Mouse (Mus musculus) C2C12 (cell line): ENCODE results near the gene Mpdu1.

Experiments
- CEBPB ChIP-seq: IDR thresholded peaks from one replicate; pipeline ENCODE4 v1.6.1; 2011; ENCODE audit warnings: low read depth, mild to moderate bottlenecking, control low read depth, moderate library complexity
- CTCF ChIP-seq: IDR thresholded peaks from one replicate; pipeline ENCODE4 v1.5.1; 2011; ENCODE audit not compliant: control insufficient read depth, insufficient read depth, insufficient read length
- FOSL1 ChIP-seq: IDR thresholded peaks from one replicate; pipeline ENCODE4 v1.8.0; 2011; ENCODE audit warnings: mild to moderate bottlenecking, low read length; ENCODE audit not compliant: poor library complexity, insufficient read depth, severe bottlenecking
- MAX ChIP-seq: IDR thresholded peaks from one replicate; pipeline ENCODE4 v1.6.1; 2011; ENCODE audit warnings: mild to moderate bottlenecking, control low read depth

DNA sequence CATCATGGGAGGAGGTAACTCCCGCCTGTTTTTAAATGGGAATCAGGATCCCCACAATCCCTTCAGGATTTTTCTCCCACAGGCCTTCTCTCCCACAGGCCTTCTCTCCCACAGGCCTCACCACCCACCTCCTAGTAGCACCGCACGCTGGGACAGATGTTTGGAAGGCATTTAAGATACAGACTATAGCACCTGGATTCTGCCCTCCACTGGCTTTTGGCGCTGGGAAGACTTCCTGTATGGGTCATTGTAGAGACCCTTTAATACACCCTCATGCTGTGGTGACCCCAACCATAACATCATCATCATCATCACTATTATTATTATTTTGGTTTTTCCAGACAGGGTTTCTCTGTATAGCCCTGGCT lies 45.0 kb upstream of the Mpdu1 start:
- no peak for TF ChIP-seq CTCF
- no peak for TF ChIP-seq MAX
- no peak for TF ChIP-seq FOSL1
- TF ChIP-seq CEBPB: no peak
